Mouse (Mus musculus): ENCODE measurements around the gene Ifrd2. TPM values are rescaled to one million over a fixed set of nuclear protein-coding genes. Genes with fewer than 3 reads are reported as not detected.
"Not testable (repeated sequence)": the region's sequence is repeated elsewhere in the genome, so short reads cannot be mapped to it uniquely, and the experiment has no call there.

Ifrd2 gene
- polyA plus RNA-seq, 1 experiment from 2014 or later: 40.0 TPM

DNA sequence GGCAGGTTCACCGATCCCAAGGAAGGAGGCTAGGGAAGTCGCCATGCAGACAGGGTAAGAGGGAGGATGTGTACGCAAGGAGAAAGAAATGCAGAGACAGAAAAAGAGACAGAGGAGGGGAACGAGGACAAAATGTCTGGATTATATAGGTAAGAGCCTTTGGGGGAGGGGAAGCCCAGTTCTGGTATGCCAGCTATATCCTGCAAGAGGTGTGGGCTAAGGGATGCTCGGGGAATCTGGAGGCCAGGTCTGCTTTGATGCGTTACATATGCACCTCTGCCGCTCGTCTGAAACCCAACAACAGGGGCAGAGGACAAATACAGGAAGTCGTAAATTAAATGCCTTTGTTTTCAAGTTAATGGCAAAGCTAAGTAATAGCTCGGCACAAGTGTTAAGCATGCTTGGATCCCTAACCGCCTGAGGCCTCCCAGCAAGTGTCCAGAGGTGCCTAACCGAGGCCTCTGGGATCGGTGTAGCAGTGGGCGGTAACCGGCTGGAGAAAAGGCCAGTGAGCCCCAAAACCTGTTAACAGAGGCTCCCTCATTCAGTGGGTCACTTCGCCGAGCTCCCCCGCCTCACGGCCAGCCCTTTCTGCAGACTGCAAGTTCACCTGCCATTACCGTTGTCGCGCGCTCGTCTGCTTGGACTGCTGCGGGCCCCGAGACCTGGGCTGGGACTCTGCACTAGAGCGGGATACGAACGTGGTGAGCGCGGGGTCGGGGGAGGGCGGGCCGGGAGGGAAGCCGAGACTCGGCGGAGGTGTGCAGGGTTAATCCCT, 33.7 kb upstream of the Ifrd2 start:
- H3K4me1 ChIP-seq: peaks cover 58% of the 10 kb centered on the region
- peak; percentile 50; the same call in 1 of the 2 replicates for ATAC-seq (ENCODE audit: borderline replicate concordance, extremely low read depth, low FRiP score, low TSS enrichment)
- H3K9me3 ChIP-seq: no peaks in the 10 kb centered on the region
- H3K36me3 ChIP-seq: peaks cover 20% of the 10 kb centered on the region
- peak overlapping the region; percentile 78 for H3K4me3 ChIP-seq
- H3K4me2 ChIP-seq: peak overlapping the region; percentile 96
- peak overlapping the region; percentile 98 for H3K27ac ChIP-seq
- 4% methylated on average over 37 of the region's 37 CpGs for WGBS
- no peaks in the 10 kb centered on the region for H3K27me3 ChIP-seq
- peak overlapping the region; percentile 60 for H3K9ac ChIP-seq

DNA sequence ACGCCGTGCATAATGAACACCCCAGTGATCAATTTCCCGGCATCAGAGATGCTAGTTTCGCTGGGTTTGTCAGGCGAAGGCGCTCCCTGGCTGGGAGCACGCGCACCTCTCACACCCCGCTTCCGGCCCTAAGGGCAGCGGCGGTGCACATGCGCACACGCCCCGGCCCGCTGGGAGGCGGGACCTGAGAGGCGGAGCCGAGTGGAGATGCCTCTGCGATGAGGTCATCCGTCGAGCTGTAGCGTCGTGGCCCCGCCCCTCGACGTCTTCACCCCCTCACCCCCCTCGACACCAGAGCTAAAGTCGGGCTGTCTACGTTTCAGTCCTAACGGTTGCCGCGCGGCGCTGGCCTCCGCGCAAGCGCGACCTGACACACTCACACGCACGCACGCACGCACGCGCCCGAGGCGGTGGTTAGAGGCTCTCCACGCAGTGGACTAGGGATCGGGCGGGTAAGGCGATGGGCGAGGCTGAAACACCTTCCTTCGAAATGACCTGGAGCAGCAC, 33.1 kb upstream of the Ifrd2 start:
- Histone ChIP-seq H3K27ac (peak overlapping the region; percentile 98), H3K4me2 (peak overlapping the region; percentile 96), H3K9ac (peak overlapping the region; percentile 85), H3K27me3 (no peaks in the 10 kb centered on the region), H3K9me3 (no peaks in the 10 kb centered on the region), H3K36me3 (peaks cover 26% of the 10 kb centered on the region), H3K4me1 (peaks cover 58% of the 10 kb centered on the region), H3K4me3 (peak overlapping the region; percentile 78)
- ATAC-seq (ENCODE audit: borderline replicate concordance, extremely low read depth, low FRiP score, low TSS enrichment): peak; percentile 89
- under 1% methylated on average over 53 of the region's 53 CpGs for WGBS

DNA sequence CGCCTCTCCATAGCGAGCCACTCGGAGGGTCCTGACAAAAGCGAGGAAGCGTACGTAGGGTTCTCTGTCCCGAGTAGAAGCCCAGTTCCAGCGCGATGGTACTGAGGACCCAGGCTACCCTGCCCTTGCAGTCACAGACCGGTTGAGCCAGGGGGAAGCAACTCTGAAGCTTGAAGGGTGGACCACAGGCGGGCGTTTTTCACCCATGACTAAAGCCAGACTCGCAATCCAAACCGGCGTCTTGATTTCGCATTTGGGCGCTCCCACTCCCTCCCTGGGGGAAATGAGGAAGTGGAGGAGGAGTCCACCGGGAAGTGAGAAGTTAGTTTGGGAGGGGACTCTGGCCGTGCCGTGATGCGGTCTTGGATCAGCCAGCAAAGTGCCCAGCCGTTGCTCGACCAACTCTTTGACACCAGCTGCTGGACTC, 32.4 kb upstream of the Ifrd2 start:
- H3K4me1 ChIP-seq: peaks cover 56% of the 10 kb centered on the region
- no peaks in the 10 kb centered on the region for H3K9me3 ChIP-seq
- peaks cover 33% of the 10 kb centered on the region for H3K36me3 ChIP-seq
- H3K4me2 ChIP-seq: peak overlapping the region; percentile 96
- no peaks in the 10 kb centered on the region for H3K27me3 ChIP-seq
- peak overlapping the region; percentile 98 for H3K27ac ChIP-seq
- ATAC-seq (ENCODE audit: borderline replicate concordance, extremely low read depth, low FRiP score, low TSS enrichment): peak; percentile 33
- peak overlapping the region; percentile 78 for H3K4me3 ChIP-seq
- H3K9ac ChIP-seq: peak overlapping the region; percentile 85
- WGBS: under 1% methylated on average over 23 of the region's 23 CpGs

DNA sequence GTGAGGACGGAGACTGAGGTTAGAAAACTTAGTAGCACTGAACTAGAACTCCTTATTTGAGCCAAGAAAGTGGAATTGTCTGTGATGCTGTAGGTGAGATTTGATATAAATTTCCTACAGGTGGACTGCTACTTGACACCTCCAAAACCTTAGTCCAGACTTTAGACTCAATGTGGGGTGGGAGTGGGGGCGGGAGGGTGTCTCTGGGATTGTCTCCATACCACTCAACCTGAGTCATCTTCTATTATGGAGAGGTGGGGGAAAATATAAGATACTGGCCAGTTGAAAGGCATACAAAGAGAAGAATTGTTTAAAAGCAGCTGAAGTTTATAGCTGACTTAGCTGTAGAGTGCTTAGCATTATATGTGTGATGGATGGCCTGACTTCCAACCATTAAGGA, 31.7 kb upstream of the Ifrd2 start:
- Histone ChIP-seq H3K27me3 (no peaks in the 10 kb centered on the region), H3K9me3 (no peaks in the 10 kb centered on the region), H3K4me2 (peak overlapping the region; percentile 96), H3K4me1 (peaks cover 49% of the 10 kb centered on the region), H3K4me3 (peak overlapping the region; percentile 78), H3K27ac (peak overlapping the region; percentile 98), H3K9ac (peak overlapping the region; percentile 85), H3K36me3 (peaks cover 40% of the 10 kb centered on the region)
- no peak for ATAC-seq (ENCODE audit: borderline replicate concordance, extremely low read depth, low FRiP score, low TSS enrichment)
- 23% methylated on average over 2 of the region's 2 CpGs for WGBS

DNA sequence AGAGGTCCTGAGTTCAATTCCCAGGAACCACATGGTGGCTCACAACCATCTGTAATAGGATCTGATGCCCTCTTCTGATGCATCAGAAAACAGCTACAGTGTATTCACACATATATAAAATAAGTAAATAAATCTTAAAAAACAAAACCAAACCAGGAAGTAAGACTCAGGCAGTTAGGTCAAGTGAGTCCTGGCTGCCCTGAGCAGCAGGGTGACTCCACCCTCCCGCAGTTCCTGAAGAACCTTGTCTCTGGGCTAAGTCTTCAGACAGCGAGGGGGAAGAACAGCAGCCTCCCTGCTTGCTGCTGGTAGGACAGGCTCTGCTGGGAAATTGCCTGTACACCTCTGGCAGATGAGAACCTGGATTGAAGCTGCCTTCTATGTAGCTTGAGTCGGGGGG, 31.1 kb upstream of the Ifrd2 start:
- Histone ChIP-seq H3K4me1 (peaks cover 43% of the 10 kb centered on the region), H3K9me3 (no peaks in the 10 kb centered on the region), H3K9ac (peak overlapping the region; percentile 85; the same call in 1 of the 2 replicates), H3K4me3 (peak overlapping the region; percentile 78), H3K27me3 (no peaks in the 10 kb centered on the region), H3K36me3 (peaks cover 46% of the 10 kb centered on the region), H3K4me2 (peak overlapping the region; percentile 96), H3K27ac (0 out of 2 replicates have a peak overlapping the region, but pooled peaks have one; percentile 98)
- no peak for ATAC-seq (ENCODE audit: borderline replicate concordance, extremely low read depth, low FRiP score, low TSS enrichment)
- 67% methylated on average over 3 of the region's 3 CpGs for whole genome bisulfite sequencing

DNA sequence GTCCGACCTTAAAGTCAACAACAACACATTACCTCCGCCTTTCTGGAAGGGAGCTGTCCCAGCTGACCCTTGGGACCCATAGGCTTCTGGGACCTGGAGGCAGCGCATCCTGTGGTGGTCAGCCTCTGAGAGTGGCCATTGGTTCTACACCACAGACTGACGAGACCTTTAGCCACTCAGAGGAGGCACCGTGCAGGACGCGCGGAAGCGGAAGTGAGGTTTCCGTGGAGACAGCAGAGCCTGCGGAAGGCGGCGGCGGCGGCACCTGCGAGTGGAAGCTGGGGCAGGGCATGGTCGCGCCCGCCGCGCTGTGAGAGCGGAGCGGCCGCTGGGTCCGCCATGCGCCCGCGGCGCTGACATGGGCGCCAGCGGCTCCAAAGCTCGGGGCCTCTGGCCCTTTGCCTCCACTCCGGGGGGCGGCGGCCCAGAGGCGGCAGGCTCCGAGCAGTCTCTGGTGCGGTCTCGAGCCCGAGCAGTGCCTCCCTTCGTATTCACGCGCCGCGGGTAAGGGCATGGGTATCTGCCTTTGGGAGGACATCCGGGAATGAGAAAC, 24.3 kb upstream of the Ifrd2 start, which contains the start of gene Tusc2:
Tusc2 (plus strand) TSS at position 227 of the 553 bp plus-strand sequence.
- Histone ChIP-seq H3K9me3 (no peaks in the 10 kb centered on the region), H3K4me2 (peak within 1 kb of the TSS; percentile 82), H3K9ac (peak within 1 kb of the TSS; percentile 77), H3K4me3 (peak within 1 kb of the TSS; percentile 90), H3K36me3 (peaks cover 48% of the 10 kb centered on the region), H3K4me1 (peaks cover 38% of the 10 kb centered on the region), H3K27ac (peak within 1 kb of the TSS; percentile 56), H3K27me3 (no peaks in the 10 kb centered on the region)
- ATAC-seq (ENCODE audit: borderline replicate concordance, extremely low read depth, low FRiP score, low TSS enrichment): peak; percentile 93
- WGBS: 2% methylated on average over 46 of the region's 46 CpGs

DNA sequence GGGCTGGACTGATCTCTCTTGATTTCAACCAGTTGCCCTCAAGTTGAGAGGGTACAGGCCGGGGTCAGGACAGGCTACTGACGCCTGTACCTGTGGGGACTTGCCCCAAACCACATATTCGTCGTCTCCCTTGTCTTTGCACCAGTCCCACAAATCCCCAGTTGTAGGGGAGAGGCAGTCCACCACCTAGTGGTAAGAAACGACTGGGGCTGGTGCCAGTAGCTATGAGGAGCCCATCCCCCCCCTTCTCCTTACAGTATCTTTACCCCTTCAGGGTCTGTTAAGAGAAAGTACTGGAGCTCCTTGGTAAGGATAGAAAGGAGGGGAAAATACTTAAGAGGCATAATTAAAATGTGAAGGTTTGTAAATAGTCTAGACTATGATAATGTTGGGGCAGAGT, 21.9 kb upstream of the Ifrd2 start:
- H3K4me1 ChIP-seq: peaks cover 49% of the 10 kb centered on the region
- WGBS: 43% methylated on average over 5 of the region's 5 CpGs
- H3K4me3 ChIP-seq: peak overlapping the region; percentile 17
- not testable (repeated sequence) for H3K27me3 ChIP-seq; H3K9me3 ChIP-seq; ATAC-seq (ENCODE audit: borderline replicate concordance, extremely low read depth, low FRiP score, low TSS enrichment); H3K9ac ChIP-seq
- 0 out of 2 replicates have a peak overlapping the region, but pooled peaks have one; percentile 8 for H3K27ac ChIP-seq
- H3K36me3 ChIP-seq: peaks cover 24% of the 10 kb centered on the region
- H3K4me2 ChIP-seq: peak overlapping the region; percentile 82

DNA sequence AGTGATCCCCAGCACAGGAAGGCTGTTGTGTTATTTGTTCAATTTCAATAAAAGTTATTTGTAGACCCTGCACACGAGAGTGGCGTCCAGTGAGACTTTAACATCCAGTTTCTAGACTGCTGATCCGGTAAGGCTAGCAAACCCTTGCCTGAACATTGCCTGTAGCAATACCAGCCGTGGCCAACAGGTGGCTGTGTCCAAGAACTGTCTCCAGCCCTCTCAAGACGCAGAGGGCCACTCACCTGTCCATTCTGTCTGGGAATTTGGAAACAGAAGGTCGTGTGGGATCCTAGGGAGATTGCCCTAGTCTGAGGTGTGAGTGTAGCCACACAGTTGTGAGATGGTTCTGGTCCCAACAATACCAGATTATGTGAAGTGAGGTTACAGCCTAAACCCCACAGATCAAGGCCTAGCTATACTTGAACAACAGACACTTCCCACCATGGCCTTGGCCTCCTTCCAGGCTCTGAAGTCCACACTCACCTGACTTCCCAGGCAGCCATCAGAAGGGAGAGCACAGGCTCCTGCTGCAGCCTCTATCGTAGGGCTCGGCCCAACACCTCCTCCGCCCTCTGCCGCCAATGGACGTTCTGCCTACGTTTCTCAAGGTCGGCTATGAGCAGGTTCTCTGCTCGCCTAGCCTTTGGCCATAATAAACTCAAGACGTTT, 21.3 kb upstream of the Ifrd2 start:
- peak overlapping the region; percentile 82 for H3K4me2 ChIP-seq
- H3K27ac ChIP-seq: peak overlapping the region; percentile 90
- peaks cover 55% of the 10 kb centered on the region for H3K4me1 ChIP-seq
- no peak for ATAC-seq (ENCODE audit: borderline replicate concordance, extremely low read depth, low FRiP score, low TSS enrichment)
- peaks cover 23% of the 10 kb centered on the region for H3K36me3 ChIP-seq
- 52% methylated on average over 15 of the region's 15 CpGs for WGBS
- no peaks in the 10 kb centered on the region for H3K9me3 ChIP-seq
- H3K27me3 ChIP-seq: no peaks in the 10 kb centered on the region
- peak overlapping the region; percentile 17; the same call in 1 of the 2 replicates for H3K4me3 ChIP-seq
- no peak overlapping the region for H3K9ac ChIP-seq

DNA sequence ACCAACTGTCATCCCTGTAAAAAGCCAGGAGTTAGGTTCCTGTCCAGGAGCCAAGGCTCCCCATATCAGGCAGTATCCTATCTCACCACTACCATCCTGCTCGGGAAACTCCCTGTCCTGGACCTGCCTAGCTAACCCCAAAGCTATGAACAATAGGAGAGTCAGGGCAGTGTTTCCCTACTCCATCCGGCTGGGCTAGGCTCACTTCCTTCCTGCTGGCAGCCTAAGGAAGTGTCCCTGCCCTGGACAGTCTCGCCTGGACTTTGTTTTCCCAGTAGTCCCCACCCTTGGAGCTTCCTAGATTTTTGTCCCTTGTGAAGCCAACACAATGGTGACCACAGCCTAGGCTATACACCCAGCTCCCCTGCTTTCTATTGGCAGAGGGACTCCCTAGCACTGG, 20.6 kb upstream of the Ifrd2 start:
- Histone ChIP-seq H3K27me3 (no peaks in the 10 kb centered on the region), H3K9ac (no peak overlapping the region), H3K4me3 (peak overlapping the region; percentile 17; the same call in 1 of the 2 replicates), H3K9me3 (no peaks in the 10 kb centered on the region), H3K4me1 (peaks cover 60% of the 10 kb centered on the region), H3K4me2 (peak overlapping the region; percentile 82; the same call in 1 of the 2 replicates), H3K27ac (peak overlapping the region; percentile 90), H3K36me3 (peaks cover 23% of the 10 kb centered on the region)
- 72% methylated on average over 3 of the region's 3 CpGs for WGBS
- ATAC-seq (ENCODE audit: borderline replicate concordance, extremely low read depth, low FRiP score, low TSS enrichment): peak; percentile 19

DNA sequence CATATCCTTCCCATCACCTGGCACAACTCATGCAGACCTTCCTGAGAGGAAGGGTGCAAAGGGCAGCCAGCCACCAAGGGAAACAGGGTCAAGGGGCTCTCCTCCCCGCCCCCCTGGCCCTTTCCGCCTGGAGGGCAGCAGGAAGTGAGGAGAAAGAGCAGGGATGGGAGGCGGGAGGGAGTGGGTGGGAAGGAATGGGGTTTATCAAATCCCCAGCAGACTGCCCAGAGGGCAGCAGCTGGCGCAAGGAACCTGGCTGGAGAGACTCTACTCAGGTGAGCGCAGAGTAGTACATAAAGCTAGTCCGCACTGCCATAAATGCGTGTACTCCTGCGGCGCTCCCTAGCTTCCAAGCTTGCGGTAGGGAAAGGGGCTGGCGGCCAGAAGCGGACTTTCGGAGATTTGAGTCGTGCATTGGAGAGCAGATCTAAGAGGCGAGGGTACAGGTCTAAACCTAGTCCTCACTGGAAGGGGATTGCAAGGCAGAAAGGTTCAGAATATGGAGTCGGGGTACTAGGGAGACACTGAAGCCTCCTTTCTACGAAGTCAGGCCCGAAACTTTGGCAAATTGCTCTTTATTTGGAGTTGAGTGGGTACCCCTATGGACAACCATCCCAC, 19.6 kb upstream of the Ifrd2 start, which contains the start of gene Hyal2:
Hyal2 (plus strand) TSS at position 244 of the 618 bp plus-strand sequence.
- H3K4me1 ChIP-seq: peaks cover 54% of the 10 kb centered on the region
- no peaks in the 10 kb centered on the region for H3K27me3 ChIP-seq
- no peaks in the 10 kb centered on the region for H3K9me3 ChIP-seq
- H3K9ac ChIP-seq: peak within 1 kb of the TSS; percentile 66
- peak within 1 kb of the TSS; percentile 73 for H3K4me3 ChIP-seq
- peaks cover 27% of the 10 kb centered on the region for H3K36me3 ChIP-seq
- ATAC-seq (ENCODE audit: borderline replicate concordance, extremely low read depth, low FRiP score, low TSS enrichment): no peak
- H3K27ac ChIP-seq: peak within 1 kb of the TSS; percentile 90
- peak within 1 kb of the TSS; percentile 82 for H3K4me2 ChIP-seq
- WGBS: 8% methylated on average over 18 of the region's 18 CpGs
